Mouse (Mus musculus) left cerebral cortex, postnatal 4 days (tissue): Measurements from ENCODE around the gene Cdt1. TPM values are rescaled to one million over a fixed set of nuclear protein-coding genes. Genes with fewer than 3 reads are reported as not detected.

Experiments
- DNase-seq: peaks from one replicate; pipeline ENCODE4 v3.0.0-alpha.2; 2022
- intact Hi-C: fragments of 180-260 bp; cut with DNase I; formaldehyde crosslinking; loops from one replicate; pipeline ENCODE4 v1.15.1; 2025
- microRNA-seq: library from miRNA; unstranded; fragments of <30 nt; microRNA quantifications from one replicate; pipeline ENCODE4 v1.2.0, GENCODE M21; 2022
- total RNA-seq, 2 experiments: library from RNA; stranded (reverse); gene quantifications; 2 replicates each; pipeline ENCODE4 v1.2.3; 2021

Cdt1 gene
- total RNA-seq, 2 experiments from 2014 or later, result 5.9 to 6.9 TPM

- no peak for DNase-seq
- intact Hi-C loops, result no loop called here
Measured at GRCm38 (mm10) chr8:122610612-122611277, 42.9 kb downstream of the Cdt1 start.

- intact Hi-C loops, result no loop called here
- DNase-seq, result peak; percentile 96
Measured at GRCm38 (mm10) chr8:122611295-122612133, 43.7 kb downstream of the Cdt1 start, which contains the start of the genes Galns and Trappc2l. Galns (minus strand) TSS chr8:122611463. Trappc2l (plus strand) TSS chr8:122611640.

GRCm38 (mm10) chr8:122616181-122616905 lies 48.5 kb downstream of the Cdt1 start:
- DNase-seq, result no peak
- intact Hi-C loops, result loop anchor here (5.0 kb wide), 1 partner anchor 216 kb away; no protein-coding TSS in a partner anchor

GRCm38 (mm10) chr8:122617947-122618546 lies 50.2 kb downstream of the Cdt1 start:
- intact Hi-C loops, result loop anchor here (5.0 kb wide), 1 partner anchor 214 kb away; no protein-coding TSS in a partner anchor
- DNase-seq, result peak; percentile 86

GRCm38 (mm10) chr8:122618660-122619378 lies 51.0 kb downstream of the Cdt1 start:
- intact Hi-C loops, result loop anchor here (5.0 kb wide), 1 partner anchor 213 kb away; no protein-coding TSS in a partner anchor
- DNase-seq, result no peak

- intact Hi-C loops, result no loop called here
Measured at GRCm38 (mm10) chr8:122620446-122620845, 52.6 kb downstream of the Cdt1 start.

GRCm38 (mm10) chr8:122622727-122623126 lies 54.9 kb downstream of the Cdt1 start, which contains the start of gene Pabpn1l:
Pabpn1l (minus strand) TSS chr8:122622739.
- no peak for DNase-seq
- intact Hi-C loops, result no loop called here

More at GRCm38 (mm10) chr8:122620446-122620845, 52.6 kb downstream of the Cdt1 start:
- DNase-seq, result no peak

Small RNA genes lying within 50 kb of the gene (microRNA-seq; reads per million reads assigned to microRNA genes)
- gene Mir6396, result not detected

Other genes with a start within 250 kb of the Cdt1 start
- 1 to 10 TPM in 1 of 2 experiments, under 1 TPM in 1; 0.66 to 1.3 TPM for gene Trhr2, start 207.3 kb upstream of the Cdt1 start, total RNA-seq
- 10 to 100 TPM; 47.9 to 49.3 TPM for gene Zc3h18, start 191.4 kb upstream of the Cdt1 start, total RNA-seq
- under 1 TPM in 1 of 2 experiments, not detected in 1; 0.52 TPM for gene Il17c, start 146.0 kb upstream of the Cdt1 start, total RNA-seq
- 10 to 100 TPM in 1 of 2 experiments, 1 to 10 TPM in 1; 8.8 to 10.1 TPM for gene Cyba, start 135.1 kb upstream of the Cdt1 start, total RNA-seq
- gene Mvd, start 124.6 kb upstream of the Cdt1 start, total RNA-seq, result 10 to 100 TPM; 68.7 to 78.2 TPM
- not detected for gene Snai3, start 107.3 kb upstream of the Cdt1 start, total RNA-seq
- 10 to 100 TPM; 21.8 to 24.1 TPM for gene Rnf166, start 92.0 kb upstream of the Cdt1 start, total RNA-seq
- gene Ctu2, start 91.9 kb upstream of the Cdt1 start, total RNA-seq, result 10 to 100 TPM; 46.2 to 49.4 TPM
- gene Piezo1, start 16.7 kb upstream of the Cdt1 start, total RNA-seq, result 10 to 100 TPM; 19.9 to 20.6 TPM
- 100 to 1,000 TPM; 101 to 102 TPM for gene Aprt, start 8.9 kb downstream of the Cdt1 start, total RNA-seq
- 10 to 100 TPM; 10.3 to 10.7 TPM for gene Galns, start 43.4 kb downstream of the Cdt1 start, total RNA-seq
- gene Trappc2l, start 43.6 kb downstream of the Cdt1 start, total RNA-seq, result 10 to 100 TPM; 63.8 to 74.6 TPM
- gene Pabpn1l, start 54.7 kb downstream of the Cdt1 start, total RNA-seq, result not detected
- 10 to 100 TPM; 20.7 to 20.8 TPM for gene Cbfa2t3, start 131.1 kb downstream of the Cdt1 start, total RNA-seq
- gene Acsf3, start 207.5 kb downstream of the Cdt1 start, total RNA-seq, result 10 to 100 TPM; 17.4 to 17.8 TPM